Mouse (Mus musculus): ENCODE data around the gene Itpr2. TPM values are rescaled to one million over a fixed set of nuclear protein-coding genes. Genes with fewer than 3 reads are reported as not detected.

The Itpr2 gene
- polyA plus RNA-seq, 1 experiment from 2014 or later = 3.3 TPM

- H3K4me3 ChIP-seq (ENCODE audit: low read depth, low read length) = no peak overlapping the region
- H3K9me3 ChIP-seq (replicated peaks; ENCODE audit: control insufficient read depth, low read length) = no peaks in the 10 kb centered on the region
- no peak overlapping the region for H3K9ac ChIP-seq (replicated peaks; ENCODE audit: low read length)
- DNase-seq (ENCODE audit: low spot score) = no peak
- ATAC-seq (replicated peaks; ENCODE audit: insufficient number of reproducible peaks, low FRiP score, low TSS enrichment, low read depth) = no peak
- no peaks in the 10 kb centered on the region for H3K36me3 ChIP-seq (replicated peaks; ENCODE audit: control insufficient read depth, insufficient read depth, low read depth, low read length)
- no peak overlapping the region for H3K4me2 ChIP-seq (ENCODE audit: low read depth, low read length)
- 79% methylated on average over 2 of the region's 2 CpGs for WGBS
- H3K27ac ChIP-seq (replicated peaks; ENCODE audit: low read depth, low read length) = no peak overlapping the region
- no peaks in the 10 kb centered on the region for H3K27me3 ChIP-seq (ENCODE audit: control insufficient read depth, insufficient read depth, low read length)
- no peaks in the 10 kb centered on the region for H3K4me1 ChIP-seq (ENCODE audit: control insufficient read depth, insufficient read depth, low read length)
Observed at GRCm38 (mm10) chr6:146519019-146519418, 17.0 kb upstream of the Itpr2 start.

DNA sequence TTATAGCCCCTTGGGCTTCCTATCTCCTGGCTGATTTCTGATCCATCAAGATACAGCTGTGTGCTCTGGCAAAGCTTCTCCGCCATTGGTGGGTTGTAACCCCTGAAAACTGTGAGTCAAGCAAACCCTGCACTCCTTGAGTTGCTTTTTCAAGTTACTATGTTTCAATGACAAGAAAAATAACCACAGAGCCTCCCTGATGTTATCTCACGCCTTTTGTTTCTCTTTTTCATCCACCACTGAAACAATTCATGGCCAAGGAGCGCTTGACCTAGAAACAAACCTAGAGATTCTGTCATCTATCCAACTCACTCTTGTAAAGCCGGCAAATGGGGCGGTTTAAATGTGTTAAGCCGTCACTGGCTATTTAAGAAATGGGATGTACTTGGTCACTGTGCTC lies 13.9 kb upstream of the Itpr2 start:
- H3K4me1 ChIP-seq (ENCODE audit: control insufficient read depth, insufficient read depth, low read length) = no peaks in the 10 kb centered on the region
- no peaks in the 10 kb centered on the region for H3K36me3 ChIP-seq (replicated peaks; ENCODE audit: control insufficient read depth, insufficient read depth, low read depth, low read length)
- no peak overlapping the region for H3K4me2 ChIP-seq (ENCODE audit: low read depth, low read length)
- no peak overlapping the region for H3K27ac ChIP-seq (replicated peaks; ENCODE audit: low read depth, low read length)
- no peak overlapping the region for H3K4me3 ChIP-seq (ENCODE audit: low read depth, low read length)
- no peak for ATAC-seq (replicated peaks; ENCODE audit: insufficient number of reproducible peaks, low FRiP score, low TSS enrichment, low read depth)
- no peak for DNase-seq (ENCODE audit: low spot score)
- no peak overlapping the region for H3K9ac ChIP-seq (replicated peaks; ENCODE audit: low read length)
- no peaks in the 10 kb centered on the region for H3K27me3 ChIP-seq (ENCODE audit: control insufficient read depth, insufficient read depth, low read length)
- WGBS = 82% methylated on average over 6 of the region's 6 CpGs
- H3K9me3 ChIP-seq (replicated peaks; ENCODE audit: control insufficient read depth, low read length) = no peaks in the 10 kb centered on the region

DNA sequence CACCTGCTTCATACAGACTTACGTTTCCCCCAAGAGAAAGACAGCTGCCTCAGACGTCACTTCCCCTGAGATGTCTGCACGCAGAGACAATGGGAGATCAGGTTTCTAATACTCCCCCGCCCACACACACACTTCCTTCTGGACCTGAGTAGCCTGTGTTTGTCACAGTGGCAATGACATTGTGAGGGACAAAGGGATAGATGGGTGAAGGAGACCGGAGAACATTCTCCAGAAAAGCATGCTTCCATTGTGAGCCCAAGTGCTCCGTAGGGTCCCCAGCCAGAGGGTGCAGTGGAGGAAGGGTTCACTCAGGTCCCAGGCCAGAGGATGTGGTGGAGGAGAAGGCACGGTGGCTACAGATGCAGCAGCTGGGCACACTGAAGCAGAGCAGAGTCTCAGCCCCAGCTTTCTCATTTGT lies 12.5 kb upstream of the Itpr2 start:
- no peak for ATAC-seq (replicated peaks; ENCODE audit: insufficient number of reproducible peaks, low FRiP score, low TSS enrichment, low read depth)
- no peaks in the 10 kb centered on the region for H3K36me3 ChIP-seq (replicated peaks; ENCODE audit: control insufficient read depth, insufficient read depth, low read depth, low read length)
- WGBS = 47% methylated on average over 7 of the region's 7 CpGs
- H3K27me3 ChIP-seq (ENCODE audit: control insufficient read depth, insufficient read depth, low read length) = no peaks in the 10 kb centered on the region
- H3K4me2 ChIP-seq (ENCODE audit: low read depth, low read length) = no peak overlapping the region
- no peak overlapping the region for H3K9ac ChIP-seq (replicated peaks; ENCODE audit: low read length)
- H3K9me3 ChIP-seq (replicated peaks; ENCODE audit: control insufficient read depth, low read length) = no peaks in the 10 kb centered on the region
- H3K4me1 ChIP-seq (ENCODE audit: control insufficient read depth, insufficient read depth, low read length) = no peaks in the 10 kb centered on the region
- H3K4me3 ChIP-seq (ENCODE audit: low read depth, low read length) = no peak overlapping the region
- no peak for DNase-seq (ENCODE audit: low spot score)
- no peak overlapping the region for H3K27ac ChIP-seq (replicated peaks; ENCODE audit: low read depth, low read length)

- H3K4me2 ChIP-seq (ENCODE audit: low read depth, low read length) = no peak overlapping the region
- H3K36me3 ChIP-seq (replicated peaks; ENCODE audit: control insufficient read depth, insufficient read depth, low read depth, low read length) = no peaks in the 10 kb centered on the region
- 74% methylated on average over 5 of the region's 5 CpGs for WGBS
- no peak overlapping the region for H3K9ac ChIP-seq (replicated peaks; ENCODE audit: low read length)
- H3K4me3 ChIP-seq (ENCODE audit: low read depth, low read length) = no peak overlapping the region
- ATAC-seq (replicated peaks; ENCODE audit: insufficient number of reproducible peaks, low FRiP score, low TSS enrichment, low read depth) = no peak
- H3K4me1 ChIP-seq (ENCODE audit: control insufficient read depth, insufficient read depth, low read length) = no peaks in the 10 kb centered on the region
- no peaks in the 10 kb centered on the region for H3K27me3 ChIP-seq (ENCODE audit: control insufficient read depth, insufficient read depth, low read length)
- H3K27ac ChIP-seq (replicated peaks; ENCODE audit: low read depth, low read length) = no peak overlapping the region
- H3K9me3 ChIP-seq (replicated peaks; ENCODE audit: control insufficient read depth, low read length) = no peaks in the 10 kb centered on the region
- no peak for DNase-seq (ENCODE audit: low spot score)
Observed at GRCm38 (mm10) chr6:146513899-146514298, 11.9 kb upstream of the Itpr2 start.

DNA sequence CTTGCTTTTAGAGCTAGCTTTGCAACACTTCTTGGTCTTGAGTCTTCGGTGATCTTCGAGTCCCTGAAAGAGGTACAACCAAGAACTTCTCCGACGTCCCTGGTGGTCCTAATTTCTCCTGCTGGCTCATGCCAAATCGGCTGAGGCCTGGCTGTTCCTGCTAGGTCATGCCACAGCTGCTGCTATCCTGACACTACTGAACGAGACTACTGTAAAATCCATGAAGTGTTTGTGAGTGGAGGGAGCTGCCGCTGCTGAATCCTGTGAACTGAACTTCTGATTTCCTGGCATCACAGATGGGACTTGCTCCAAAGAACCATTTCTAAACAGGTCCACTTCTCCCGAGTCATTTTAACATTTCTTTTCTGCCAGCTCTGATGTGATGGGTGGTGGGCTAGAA lies 11.4 kb upstream of the Itpr2 start:
- no peaks in the 10 kb centered on the region for H3K9me3 ChIP-seq (replicated peaks; ENCODE audit: control insufficient read depth, low read length)

GRCm38 (mm10) chr6:146511511-146511910 lies 9.5 kb upstream of the Itpr2 start:
- Histone ChIP-seq H3K36me3 (replicated peaks; ENCODE audit: control insufficient read depth, insufficient read depth, low read depth, low read length) (no peaks in the 10 kb centered on the region), H3K27ac (replicated peaks; ENCODE audit: low read depth, low read length) (no peak overlapping the region), H3K4me3 (ENCODE audit: low read depth, low read length) (no peak overlapping the region), H3K9ac (replicated peaks; ENCODE audit: low read length) (no peak overlapping the region), H3K27me3 (ENCODE audit: control insufficient read depth, insufficient read depth, low read length) (no peaks in the 10 kb centered on the region), H3K4me2 (ENCODE audit: low read depth, low read length) (no peak overlapping the region), H3K9me3 (replicated peaks; ENCODE audit: control insufficient read depth, low read length) (no peaks in the 10 kb centered on the region), H3K4me1 (ENCODE audit: control insufficient read depth, insufficient read depth, low read length) (no peaks in the 10 kb centered on the region)
- DNase-seq (ENCODE audit: low spot score) (no peak), ATAC-seq (replicated peaks; ENCODE audit: insufficient number of reproducible peaks, low FRiP score, low TSS enrichment, low read depth) (no peak)
- 81% methylated on average over 8 of the region's 8 CpGs for WGBS

More for the DNA sequence above, 11.4 kb upstream of the Itpr2 start:
- ATAC-seq (replicated peaks; ENCODE audit: insufficient number of reproducible peaks, low FRiP score, low TSS enrichment, low read depth) (no peak), DNase-seq (ENCODE audit: low spot score) (no peak)
- 87% methylated on average over 8 of the region's 8 CpGs for WGBS
- H3K27ac ChIP-seq (replicated peaks; ENCODE audit: low read depth, low read length) = no peak overlapping the region
- H3K27me3 ChIP-seq (ENCODE audit: control insufficient read depth, insufficient read depth, low read length) = no peaks in the 10 kb centered on the region
- H3K4me3 ChIP-seq (ENCODE audit: low read depth, low read length) = no peak overlapping the region
- no peaks in the 10 kb centered on the region for H3K36me3 ChIP-seq (replicated peaks; ENCODE audit: control insufficient read depth, insufficient read depth, low read depth, low read length)
- no peak overlapping the region for H3K9ac ChIP-seq (replicated peaks; ENCODE audit: low read length)
- no peak overlapping the region for H3K4me2 ChIP-seq (ENCODE audit: low read depth, low read length)
- H3K4me1 ChIP-seq (ENCODE audit: control insufficient read depth, insufficient read depth, low read length) = no peaks in the 10 kb centered on the region

DNA sequence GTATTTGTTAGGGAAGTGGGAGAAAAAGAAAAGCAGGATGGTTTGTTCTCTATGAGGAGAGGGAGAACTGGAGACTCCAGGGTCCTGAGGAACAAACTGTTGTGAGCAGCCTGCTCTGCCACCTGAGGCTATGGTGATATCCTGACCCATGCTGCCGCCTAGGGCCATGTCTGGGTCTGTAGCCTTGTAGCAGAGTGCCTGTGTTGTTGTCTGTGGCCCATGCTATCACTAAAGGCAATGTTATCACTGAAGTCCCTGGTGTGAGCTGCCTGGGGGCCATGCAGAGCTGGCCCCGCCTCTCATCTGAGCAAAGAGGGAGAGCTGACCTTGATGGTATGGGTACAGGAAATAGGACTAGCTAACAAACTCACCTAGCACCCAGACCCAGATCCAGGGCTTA lies 7.9 kb upstream of the Itpr2 start:
- 69% methylated on average over 2 of the region's 2 CpGs for WGBS
- Histone ChIP-seq H3K9ac (replicated peaks; ENCODE audit: low read length) (no peak overlapping the region), H3K27me3 (ENCODE audit: control insufficient read depth, insufficient read depth, low read length) (no peaks in the 10 kb centered on the region), H3K9me3 (replicated peaks; ENCODE audit: control insufficient read depth, low read length) (no peaks in the 10 kb centered on the region), H3K4me2 (ENCODE audit: low read depth, low read length) (no peak overlapping the region), H3K36me3 (replicated peaks; ENCODE audit: control insufficient read depth, insufficient read depth, low read depth, low read length) (no peaks in the 10 kb centered on the region), H3K27ac (replicated peaks; ENCODE audit: low read depth, low read length) (no peak overlapping the region), H3K4me3 (ENCODE audit: low read depth, low read length) (no peak overlapping the region), H3K4me1 (ENCODE audit: control insufficient read depth, insufficient read depth, low read length) (no peaks in the 10 kb centered on the region)
- DNase-seq (ENCODE audit: low spot score) (no peak), ATAC-seq (replicated peaks; ENCODE audit: insufficient number of reproducible peaks, low FRiP score, low TSS enrichment, low read depth) (no peak)

GRCm38 (mm10) chr6:146504459-146504858 lies 2.4 kb upstream of the Itpr2 start:
- DNase-seq (ENCODE audit: low spot score) (no peak), ATAC-seq (replicated peaks; ENCODE audit: insufficient number of reproducible peaks, low FRiP score, low TSS enrichment, low read depth) (no peak)
- Histone ChIP-seq H3K9me3 (replicated peaks; ENCODE audit: control insufficient read depth, low read length) (no peaks in the 10 kb centered on the region), H3K27ac (replicated peaks; ENCODE audit: low read depth, low read length) (no peak overlapping the region), H3K4me1 (ENCODE audit: control insufficient read depth, insufficient read depth, low read length) (no peaks in the 10 kb centered on the region), H3K36me3 (replicated peaks; ENCODE audit: control insufficient read depth, insufficient read depth, low read depth, low read length) (no peaks in the 10 kb centered on the region), H3K9ac (replicated peaks; ENCODE audit: low read length) (no peak overlapping the region), H3K4me3 (ENCODE audit: low read depth, low read length) (no peak overlapping the region), H3K4me2 (ENCODE audit: low read depth, low read length) (no peak overlapping the region), H3K27me3 (ENCODE audit: control insufficient read depth, insufficient read depth, low read length) (no peaks in the 10 kb centered on the region)
- 85% methylated on average over 2 of the region's 2 CpGs for WGBS
